Mouse (Mus musculus): Measurements from ENCODE around the gene Gpr135. TPM values are rescaled to one million over a fixed set of nuclear protein-coding genes. Genes with fewer than 3 reads are reported as not detected.

Gene Gpr135
- polyA plus RNA-seq, 1 experiment = 1.5 TPM

- H3K4me1 ChIP-seq (ENCODE audit: control insufficient read depth, insufficient read depth, low read length) = peaks cover 8% of the 10 kb centered on the region
- TF ChIP-seq CTCF (IDR thresholded peaks at IDR 0.05; ENCODE audit: control insufficient read depth, insufficient read depth, insufficient replicate concordance, low read depth, low read length) (no peak), POLR2A (IDR thresholded peaks at IDR 0.05; ENCODE audit: control insufficient read depth, low read depth, low read length) (no peak)
- H3K4me3 ChIP-seq (ENCODE audit: control insufficient read depth, low read depth, low read length) = no peak overlapping the region
- H3K27me3 ChIP-seq (ENCODE audit: control insufficient read depth, insufficient read depth, low read length) = no peaks in the 10 kb centered on the region
- H3K36me3 ChIP-seq (ENCODE audit: control insufficient read depth, insufficient read depth, low read length) = no peaks in the 10 kb centered on the region
- no peak overlapping the region for H3K27ac ChIP-seq (ENCODE audit: control insufficient read depth, insufficient read depth, low read depth, low read length)
Observed at GRCm38 (mm10) chr12:72083265-72083664, 12.3 kb upstream of the Gpr135 start.

- peaks cover 8% of the 10 kb centered on the region for H3K4me1 ChIP-seq (ENCODE audit: control insufficient read depth, insufficient read depth, low read length)
- H3K27me3 ChIP-seq (ENCODE audit: control insufficient read depth, insufficient read depth, low read length) = no peaks in the 10 kb centered on the region
- no peaks in the 10 kb centered on the region for H3K36me3 ChIP-seq (ENCODE audit: control insufficient read depth, insufficient read depth, low read length)
- H3K27ac ChIP-seq (ENCODE audit: control insufficient read depth, insufficient read depth, low read depth, low read length) = no peak overlapping the region
- no peak overlapping the region for H3K4me3 ChIP-seq (ENCODE audit: control insufficient read depth, low read depth, low read length)
- TF ChIP-seq CTCF (IDR thresholded peaks at IDR 0.05; ENCODE audit: control insufficient read depth, insufficient read depth, insufficient replicate concordance, low read depth, low read length) = no peak
- TF ChIP-seq POLR2A (IDR thresholded peaks at IDR 0.05; ENCODE audit: control insufficient read depth, low read depth, low read length) = no peak
Observed at GRCm38 (mm10) chr12:72082370-72082769, 11.4 kb upstream of the Gpr135 start.

GRCm38 (mm10) chr12:72081961-72082360 is 11.0 kb upstream of the Gpr135 start:
- TF ChIP-seq CTCF (IDR thresholded peaks at IDR 0.05; ENCODE audit: control insufficient read depth, insufficient read depth, insufficient replicate concordance, low read depth, low read length) (no peak), POLR2A (IDR thresholded peaks at IDR 0.05; ENCODE audit: control insufficient read depth, low read depth, low read length) (no peak)
- H3K4me1 ChIP-seq (ENCODE audit: control insufficient read depth, insufficient read depth, low read length) = peaks cover 8% of the 10 kb centered on the region
- no peak overlapping the region for H3K4me3 ChIP-seq (ENCODE audit: control insufficient read depth, low read depth, low read length)
- no peaks in the 10 kb centered on the region for H3K36me3 ChIP-seq (ENCODE audit: control insufficient read depth, insufficient read depth, low read length)
- no peak overlapping the region for H3K27ac ChIP-seq (ENCODE audit: control insufficient read depth, insufficient read depth, low read depth, low read length)
- no peaks in the 10 kb centered on the region for H3K27me3 ChIP-seq (ENCODE audit: control insufficient read depth, insufficient read depth, low read length)

GRCm38 (mm10) chr12:72078248-72078647 is 7.3 kb upstream of the Gpr135 start:
- Histone ChIP-seq H3K27ac (ENCODE audit: control insufficient read depth, insufficient read depth, low read depth, low read length) (no peak overlapping the region), H3K4me1 (ENCODE audit: control insufficient read depth, insufficient read depth, low read length) (peaks cover 3% of the 10 kb centered on the region; the same call in 1 of the 2 replicates), H3K4me3 (ENCODE audit: control insufficient read depth, low read depth, low read length) (no peak overlapping the region), H3K27me3 (ENCODE audit: control insufficient read depth, insufficient read depth, low read length) (no peaks in the 10 kb centered on the region), H3K36me3 (ENCODE audit: control insufficient read depth, insufficient read depth, low read length) (no peaks in the 10 kb centered on the region)
- TF ChIP-seq CTCF (IDR thresholded peaks at IDR 0.05; ENCODE audit: control insufficient read depth, insufficient read depth, insufficient replicate concordance, low read depth, low read length) = no peak

- H3K4me1 ChIP-seq (ENCODE audit: control insufficient read depth, insufficient read depth, low read length) = peaks cover 11% of the 10 kb centered on the region
- H3K27ac ChIP-seq (ENCODE audit: control insufficient read depth, insufficient read depth, low read depth, low read length) = no peak overlapping the region
- TF ChIP-seq CTCF (IDR thresholded peaks at IDR 0.05; ENCODE audit: control insufficient read depth, insufficient read depth, insufficient replicate concordance, low read depth, low read length) = no peak
- TF ChIP-seq POLR2A (IDR thresholded peaks at IDR 0.05; ENCODE audit: control insufficient read depth, low read depth, low read length) = no peak
- peak overlapping the region; percentile 78 for H3K4me3 ChIP-seq (ENCODE audit: control insufficient read depth, low read depth, low read length)
- no peaks in the 10 kb centered on the region for H3K36me3 ChIP-seq (ENCODE audit: control insufficient read depth, insufficient read depth, low read length)
- H3K27me3 ChIP-seq (ENCODE audit: control insufficient read depth, insufficient read depth, low read length) = no peaks in the 10 kb centered on the region
Observed at GRCm38 (mm10) chr12:72069626-72070326, 1.1 kb downstream of the Gpr135 start.

- TF ChIP-seq POLR2A (IDR thresholded peaks at IDR 0.05; ENCODE audit: control insufficient read depth, low read depth, low read length) (no peak), CTCF (IDR thresholded peaks at IDR 0.05; ENCODE audit: control insufficient read depth, insufficient read depth, insufficient replicate concordance, low read depth, low read length) (no peak)
- Histone ChIP-seq H3K27me3 (ENCODE audit: control insufficient read depth, insufficient read depth, low read length) (no peaks in the 10 kb centered on the region), H3K27ac (ENCODE audit: control insufficient read depth, insufficient read depth, low read depth, low read length) (no peak overlapping the region), H3K36me3 (ENCODE audit: control insufficient read depth, insufficient read depth, low read length) (no peaks in the 10 kb centered on the region), H3K4me1 (ENCODE audit: control insufficient read depth, insufficient read depth, low read length) (no peaks in the 10 kb centered on the region), H3K4me3 (ENCODE audit: control insufficient read depth, low read depth, low read length) (no peak overlapping the region)
Observed at GRCm38 (mm10) chr12:72057780-72058179, 13.1 kb downstream of the Gpr135 start.

- TF ChIP-seq POLR2A (IDR thresholded peaks at IDR 0.05; ENCODE audit: control insufficient read depth, low read depth, low read length) (no peak), CTCF (IDR thresholded peaks at IDR 0.05; ENCODE audit: control insufficient read depth, insufficient read depth, insufficient replicate concordance, low read depth, low read length) (no peak)
- no peaks in the 10 kb centered on the region for H3K36me3 ChIP-seq (ENCODE audit: control insufficient read depth, insufficient read depth, low read length)
- no peak overlapping the region for H3K27ac ChIP-seq (ENCODE audit: control insufficient read depth, insufficient read depth, low read depth, low read length)
- H3K27me3 ChIP-seq (ENCODE audit: control insufficient read depth, insufficient read depth, low read length) = no peaks in the 10 kb centered on the region
- no peak overlapping the region for H3K4me3 ChIP-seq (ENCODE audit: control insufficient read depth, low read depth, low read length)
- no peaks in the 10 kb centered on the region for H3K4me1 ChIP-seq (ENCODE audit: control insufficient read depth, insufficient read depth, low read length)
Observed at GRCm38 (mm10) chr12:72053851-72054250, 17.1 kb downstream of the Gpr135 start.
